In the genomic region with DNA sequence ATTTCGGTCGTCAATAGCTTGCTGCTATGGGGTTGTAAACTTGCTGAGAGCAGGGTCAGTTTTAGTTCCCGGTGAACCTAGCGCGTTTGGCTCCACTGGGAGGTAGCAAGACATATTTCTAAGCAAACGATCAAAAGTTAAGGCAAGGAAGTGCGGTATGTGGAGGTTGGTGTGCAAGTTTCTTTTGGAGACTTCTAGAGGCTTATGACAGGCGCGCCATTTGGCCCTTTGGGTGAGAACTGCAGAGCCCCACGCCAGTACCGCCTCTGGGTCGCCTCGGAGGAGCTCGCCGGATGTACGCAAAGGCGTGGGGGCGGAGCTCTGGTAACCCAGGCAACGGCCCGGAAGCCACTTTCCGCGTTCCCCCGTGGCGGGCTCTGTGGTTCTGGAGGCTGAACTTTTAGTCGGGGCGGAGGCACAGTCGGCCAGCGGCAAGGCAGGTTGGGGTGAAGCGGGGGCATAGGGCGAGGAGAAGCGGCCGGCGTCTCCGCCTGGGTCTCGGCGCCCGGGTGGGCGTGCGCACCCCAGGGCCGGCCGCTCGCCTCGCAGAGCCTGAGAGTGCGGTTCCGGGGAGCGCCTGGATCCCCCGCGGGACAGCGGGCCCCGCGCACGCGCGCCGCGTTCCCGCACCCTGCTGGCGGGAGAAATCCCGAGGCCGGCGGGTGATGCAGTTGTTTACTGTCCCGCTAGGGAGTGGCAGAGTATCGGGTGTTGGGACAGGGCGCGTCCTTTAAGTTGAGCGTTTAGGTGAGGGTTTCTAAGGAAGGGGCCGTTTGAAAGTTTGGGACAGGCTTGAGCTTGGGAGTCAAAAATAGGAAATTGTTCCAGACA, we compare ENCODE assay signal across 7 mouse cellular contexts. TPM values are rescaled to one million over a fixed set of nuclear protein-coding genes. Genes with fewer than 3 reads are reported as not detected.
A peak's percentile ranks its signal among the peaks of the same experiment; 100 is the strongest.
DNase-seq lines count a peak whose midpoint lies in the region; ATAC-seq lines count a peak whose summit lies in the region.

A gene (plus strand): TSS at position 51 of the 831 bp plus-strand sequence.

- peaks cover 17% of the 10 kb centered on the region for H3K4me1 ChIP-seq in intestine, embryonic 14.5 days (replicated peaks; ENCODE audit: control insufficient read depth, insufficient read depth, low read length)
- H3K4me1 ChIP-seq in midbrain, embryonic 10.5 days = peaks cover 28% of the 10 kb centered on the region

- H3K27me3 ChIP-seq in intestine, embryonic 14.5 days (replicated peaks; ENCODE audit: control insufficient read depth, insufficient read depth, low read length) = no peaks in the 10 kb centered on the region
- no peaks in the 10 kb centered on the region for H3K27me3 ChIP-seq in midbrain, embryonic 10.5 days (ENCODE audit: low read depth, poor library complexity, severe bottlenecking)

- H3K4me2 ChIP-seq in intestine, embryonic 14.5 days (ENCODE audit: low read length) = peak within 1 kb of the TSS; percentile 82

- ATAC-seq in intestine, embryonic 14.5 days (replicated peaks; ENCODE audit: low FRiP score, low TSS enrichment, low read depth) = peak; percentile 98

- peak within 1 kb of the TSS; percentile 90 for H3K27ac ChIP-seq in intestine, embryonic 14.5 days (ENCODE audit: low read depth)
- peak within 1 kb of the TSS; percentile 95 for H3K27ac ChIP-seq in midbrain, embryonic 10.5 days (replicated peaks)

- DNase-seq in adrenal gland, adult (ENCODE audit: inconsistent age in 2 of 2, low spot score in 1 of 2) = peak; percentile 95 to 98
- peak; percentile 94 for DNase-seq in embryo, embryonic 10.5 days (ENCODE audit: low spot score)
- DNase-seq in gastrocnemius, postnatal 14 days = peak; percentile 96
- DNase-seq in intestine, embryonic 14.5 days (ENCODE audit: low spot score) = peak; percentile 96
- peak; percentile 93 to 95 for DNase-seq in left cerebral cortex, postnatal 25 days (ENCODE audit: low spot score in 2 of 2)
- peak; percentile 93 for DNase-seq in midbrain, embryonic 10.5 days (ENCODE audit: low spot score)
- DNase-seq in right cerebral cortex, postnatal 4 days = peak; percentile 97

- WGBS in intestine, embryonic 14.5 days = under 1% methylated on average over 66 of the region's 67 CpGs
- WGBS in midbrain, embryonic 10.5 days = under 1% methylated on average over 67 of the region's 67 CpGs

- no peaks in the 10 kb centered on the region for H3K36me3 ChIP-seq in intestine, embryonic 14.5 days (ENCODE audit: control insufficient read depth, insufficient read depth, low read length)
- no peaks in the 10 kb centered on the region for H3K36me3 ChIP-seq in midbrain, embryonic 10.5 days

- H3K9me3 ChIP-seq in intestine, embryonic 14.5 days (ENCODE audit: control insufficient read depth, low read length) = no peaks in the 10 kb centered on the region
- no peaks in the 10 kb centered on the region for H3K9me3 ChIP-seq in midbrain, embryonic 10.5 days (replicated peaks)

- H3K9ac ChIP-seq in intestine, embryonic 14.5 days (ENCODE audit: low read length) = peak within 1 kb of the TSS; percentile 74

- intact Hi-C loops in gastrocnemius, postnatal 14 days (cut with DNase I; ENCODE audit: low total_unique reads) = no loop called here
- intact Hi-C loops in left cerebral cortex, postnatal 25 days (cut with DNase I) = loop anchor here (5.0 kb wide), 2 partner anchors 105 to 175 kb away; a partner anchor contains a TSS

- peak within 1 kb of the TSS; percentile 77 for H3K4me3 ChIP-seq in intestine, embryonic 14.5 days (ENCODE audit: low read depth, low read length)
- peak within 1 kb of the TSS; percentile 92 for H3K4me3 ChIP-seq in midbrain, embryonic 10.5 days

RNA-seq across cellular contexts. Expression of the gene that starts here (rescaled TPM):
- total RNA-seq in gastrocnemius, postnatal 14 days (2021) = 1 to 10 TPM; 4.8 to 6.2 TPM
- polyA plus RNA-seq in intestine, embryonic 14.5 days (2014; fragmentation: Nextera tagmentation; extraction: Ambion mirVana) = 31.3 and 31.6 TPM in 2 replicates
- 10 to 100 TPM; 18.2 to 18.4 TPM for total RNA-seq in left cerebral cortex, postnatal 25 days (2021)
- polyA plus RNA-seq in midbrain, embryonic 10.5 days (2016; fragmentation: Nextera tagmentation; extraction: Ambion mirVana) = 34.1 and 35.8 TPM in 2 replicates

Comparison
In these comparisons a context has a peak if more than half of its experiments do, and no peak if none do; other contexts are left out.
1. Peak in every context shown above with its lines: DNase-seq, ATAC-seq, H3K4me3 ChIP-seq and H3K27ac ChIP-seq.